Mouse (Mus musculus) urinary bladder, adult 18-20 months (tissue): ENCODE measurements around the gene Myt1l.

ENCODE experiments used
- DNase-seq, 2 experiments: peaks; one replicate each; pipeline ENCODE4 v3.0.0; 2022; ENCODE audit warnings: low spot score in 2 of 2, mixed read lengths in 2 of 2

Myt1l gene

DNA sequence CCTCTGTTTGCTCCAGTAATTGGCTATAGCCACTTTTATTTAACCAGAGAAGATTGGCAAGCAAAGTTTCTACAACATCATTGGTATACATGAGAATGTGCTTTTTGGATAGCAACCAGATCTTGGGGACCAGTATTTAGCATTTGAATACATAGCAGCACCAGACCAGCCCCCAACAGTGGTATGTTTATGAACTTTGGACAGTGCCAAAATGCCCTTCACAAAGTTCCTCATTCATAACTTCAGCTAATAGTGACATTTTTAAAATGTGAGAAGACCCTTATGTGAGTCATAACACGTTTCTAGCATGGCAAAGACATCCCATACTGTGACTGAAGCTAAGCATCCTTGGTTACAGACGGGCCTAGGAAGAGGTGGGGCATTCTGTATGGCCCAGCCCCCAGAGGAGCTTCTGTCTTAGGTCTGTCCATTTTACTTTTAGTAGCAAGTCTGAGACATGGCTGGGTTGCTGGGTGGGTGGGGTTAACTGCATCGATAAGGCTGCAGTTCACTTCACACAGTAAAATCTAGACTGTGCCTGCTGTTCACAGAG lies 369.4 kb downstream of the Myt1l start:
- DNase-seq, result no peak

DNA sequence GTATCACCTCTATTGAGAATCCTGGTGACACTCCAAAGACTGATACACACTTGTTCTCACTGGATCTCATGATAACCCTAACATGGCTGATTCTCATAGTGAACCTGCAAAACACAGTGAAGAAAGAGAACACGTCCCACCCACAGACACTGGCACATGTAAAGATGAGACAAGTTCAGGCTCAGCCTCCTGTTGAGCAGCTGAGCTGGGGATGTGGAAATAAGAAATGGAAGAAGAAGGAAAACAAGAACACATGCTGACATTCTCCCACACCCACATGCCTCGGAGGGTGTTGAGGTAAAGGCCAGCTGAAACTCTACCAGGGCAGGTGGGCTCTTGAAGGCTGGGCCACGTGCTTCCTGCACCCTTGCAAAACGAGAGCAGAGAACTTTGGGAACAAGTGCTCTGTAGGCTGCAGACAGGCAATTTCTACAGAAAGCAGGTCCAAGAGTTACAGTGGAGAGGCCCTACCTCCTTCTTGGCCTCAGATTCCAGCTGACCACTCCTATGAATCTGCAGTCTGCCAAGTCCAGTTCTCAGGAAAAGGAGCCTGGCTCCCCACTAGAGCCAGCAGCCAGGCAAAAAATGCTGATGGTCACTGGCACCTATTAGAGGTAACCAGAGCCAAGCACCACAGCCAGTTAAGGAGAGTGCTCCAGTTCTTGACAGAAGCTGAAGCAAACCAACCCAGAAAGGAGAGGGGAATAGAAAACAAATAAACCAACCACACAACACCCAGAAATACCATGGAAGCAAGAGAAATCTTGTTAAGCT lies 376.1 kb downstream of the Myt1l start:
- DNase-seq, result no peak

DNA sequence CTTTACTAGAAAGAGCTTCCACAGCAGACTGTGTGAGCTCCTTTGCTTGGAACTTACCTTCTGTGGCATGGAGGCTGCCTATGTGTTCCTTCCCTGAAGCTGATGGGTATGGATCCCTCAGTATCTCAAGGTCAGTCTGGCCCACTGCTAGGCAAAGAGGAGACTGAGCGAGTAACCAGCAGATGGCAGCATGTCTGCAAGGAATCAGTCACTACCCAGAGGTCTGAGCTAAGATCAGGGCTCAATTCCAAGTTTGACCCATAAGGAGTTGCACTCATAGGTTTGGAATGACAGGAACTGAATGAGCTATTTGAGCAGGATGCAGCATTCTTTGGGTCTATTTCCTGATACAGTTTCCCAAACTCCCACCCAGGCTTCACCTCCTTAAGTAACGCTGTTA lies 378.9 kb downstream of the Myt1l start:
- peak in 1 of 2 experiments; percentile 35 for DNase-seq

DNA sequence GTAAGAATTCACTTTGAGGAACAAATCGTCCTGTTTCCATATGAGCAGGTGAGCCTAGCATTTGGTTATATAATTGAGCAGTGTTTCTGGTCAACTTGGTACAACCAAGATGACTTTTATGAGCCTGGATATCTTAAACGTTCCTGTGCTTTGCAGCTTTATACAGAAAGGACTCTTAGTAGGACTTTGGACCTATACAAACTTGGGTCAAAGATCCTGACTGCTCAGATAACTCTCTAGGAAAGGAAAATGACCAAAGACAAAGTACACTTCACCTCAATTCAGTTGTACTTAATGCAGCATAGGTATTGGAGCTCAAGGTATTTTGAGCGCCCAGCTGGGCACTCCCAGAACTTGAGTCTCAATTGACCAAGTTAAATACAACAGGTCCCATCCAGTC lies 388.0 kb downstream of the Myt1l start:
- no peak for DNase-seq

DNA sequence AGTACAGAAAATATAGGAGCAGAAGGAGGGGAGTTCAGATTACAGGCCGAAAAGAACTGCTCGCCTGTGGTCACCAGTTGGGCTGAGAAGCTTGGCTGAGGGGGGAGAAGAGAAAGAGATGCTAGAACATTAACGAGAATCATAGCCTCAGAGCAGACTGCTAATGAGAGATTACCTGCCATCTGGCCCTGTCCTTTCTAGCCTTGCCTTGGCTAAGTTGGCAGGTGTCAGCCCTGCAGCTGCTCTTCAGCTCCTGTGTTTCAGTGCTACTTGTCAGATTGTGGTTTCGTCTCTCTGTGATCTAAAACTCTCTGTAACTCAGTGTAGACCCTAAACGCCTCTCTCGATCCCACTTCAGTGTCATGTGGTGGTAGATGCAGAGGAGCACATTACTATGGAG lies 388.6 kb downstream of the Myt1l start:
- no peak for DNase-seq

DNA sequence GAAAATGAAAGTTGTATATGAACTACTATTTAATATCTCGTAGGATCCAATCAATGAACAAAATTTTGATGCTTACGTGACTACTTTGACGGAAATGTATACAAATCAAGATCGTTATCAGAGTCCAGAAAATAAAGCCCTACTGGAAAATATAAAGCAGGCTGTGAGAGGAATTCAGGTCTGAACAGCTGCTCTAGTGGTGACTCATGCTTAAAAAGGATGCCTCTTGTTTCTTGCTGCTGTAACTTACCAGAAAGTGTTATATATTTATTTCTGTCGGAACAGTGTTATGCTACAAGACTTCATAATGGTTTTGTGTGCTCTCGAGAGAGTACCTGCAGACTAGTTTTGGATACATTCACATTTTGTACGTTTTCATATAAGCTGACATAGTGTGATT lies 392.1 kb downstream of the Myt1l start:
- DNase-seq, result no peak

DNA sequence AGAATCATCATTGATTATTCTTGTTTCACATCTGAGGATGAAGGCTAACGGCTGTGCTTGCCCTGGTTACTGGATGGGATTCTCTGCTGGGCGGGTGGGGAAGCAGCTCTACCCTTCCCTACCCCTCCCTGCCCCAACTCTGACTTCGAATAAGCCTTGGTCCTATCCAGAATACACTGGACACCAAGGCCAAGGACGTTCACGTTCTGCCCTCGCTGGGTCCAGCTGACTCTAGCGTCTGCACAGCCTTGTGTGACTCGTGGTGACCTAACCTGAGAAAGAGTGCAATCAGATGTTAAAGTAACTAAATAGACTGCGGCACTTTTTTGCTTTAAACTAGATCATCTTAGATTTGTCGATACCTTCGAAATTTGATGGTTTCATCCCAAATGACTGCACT lies 393.3 kb downstream of the Myt1l start:
- DNase-seq, result no peak

DNA sequence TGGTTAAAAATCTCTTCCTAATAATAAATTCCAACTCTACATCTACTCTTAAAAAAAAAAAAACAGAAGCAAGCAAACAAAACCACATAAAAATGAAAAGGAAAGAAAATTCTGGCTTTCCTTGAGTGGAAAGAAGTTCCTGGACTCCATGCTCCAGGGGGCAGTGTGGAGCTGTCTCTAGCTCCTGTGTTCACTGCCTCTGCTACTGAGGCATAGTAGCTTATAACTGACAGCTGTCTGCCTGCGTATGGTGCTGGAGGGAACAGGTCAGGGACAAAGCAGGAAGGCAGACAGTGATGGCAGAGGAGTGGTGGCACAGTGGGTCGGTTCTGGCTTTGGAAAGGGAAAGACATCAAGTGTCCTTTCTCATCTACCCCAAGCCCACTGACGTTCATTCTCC lies 398.7 kb downstream of the Myt1l start:
- peak in 1 of 2 experiments; percentile 16 for DNase-seq

DNA sequence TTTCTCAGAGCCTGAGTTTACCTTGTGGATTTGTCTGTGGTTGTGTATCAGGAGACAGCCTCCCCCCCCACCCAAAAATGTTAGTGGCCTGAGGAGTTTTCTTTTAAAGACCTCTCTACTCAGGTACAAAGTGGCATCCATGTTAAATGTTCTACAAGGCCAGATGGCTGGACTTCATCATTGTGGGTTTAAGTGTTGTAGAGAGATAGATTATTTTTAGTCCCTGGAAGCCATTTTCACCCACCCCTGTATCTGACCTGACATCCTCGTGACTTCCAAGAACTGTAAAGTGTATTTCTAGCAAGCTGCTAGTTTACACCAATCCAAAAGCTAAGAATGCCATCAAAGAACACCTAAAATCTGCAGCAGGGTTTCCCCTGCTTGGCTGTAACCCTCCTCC lies 402.4 kb downstream of the Myt1l start:
- DNase-seq, result no peak

DNA sequence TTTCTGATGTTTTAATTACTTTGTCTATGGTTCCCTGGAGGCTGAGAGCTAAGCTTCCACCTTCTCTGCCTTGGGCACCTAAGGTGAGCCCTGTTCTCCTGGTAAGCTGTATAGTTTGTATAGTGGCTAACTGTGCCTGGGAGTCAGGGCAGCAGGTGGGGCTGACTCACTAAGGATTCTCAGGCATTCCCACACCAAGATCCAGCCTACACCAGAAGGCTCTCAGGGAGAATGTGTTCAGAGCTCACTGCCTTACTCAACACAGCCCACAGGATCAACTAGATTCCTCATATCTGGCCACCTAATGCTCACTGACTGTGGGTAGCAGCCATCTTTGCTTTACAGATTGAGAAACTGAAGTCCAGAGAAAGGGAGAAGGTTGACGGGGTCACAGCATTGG lies 404.8 kb downstream of the Myt1l start:
- no peak for DNase-seq

DNA sequence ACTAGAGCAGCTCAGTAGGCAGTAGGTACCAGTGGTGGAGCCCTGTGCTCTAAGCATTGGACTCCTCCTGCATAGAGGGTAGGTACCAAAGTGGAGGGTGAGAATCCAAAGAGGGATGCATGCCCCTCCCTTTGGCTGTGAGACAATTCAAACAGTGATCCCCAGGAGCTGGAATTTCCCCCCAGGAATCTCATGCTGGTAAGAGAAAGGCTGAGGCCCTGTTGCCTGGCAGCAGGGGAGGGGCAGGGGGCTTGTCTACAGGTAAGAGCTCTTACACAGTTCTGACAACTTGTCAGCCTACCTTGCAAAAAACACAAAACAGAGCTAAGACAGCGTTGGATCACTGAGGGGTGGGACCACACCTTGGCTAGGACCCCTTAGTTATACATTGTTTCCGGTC lies 405.3 kb downstream of the Myt1l start:
- DNase-seq, result no peak

DNA sequence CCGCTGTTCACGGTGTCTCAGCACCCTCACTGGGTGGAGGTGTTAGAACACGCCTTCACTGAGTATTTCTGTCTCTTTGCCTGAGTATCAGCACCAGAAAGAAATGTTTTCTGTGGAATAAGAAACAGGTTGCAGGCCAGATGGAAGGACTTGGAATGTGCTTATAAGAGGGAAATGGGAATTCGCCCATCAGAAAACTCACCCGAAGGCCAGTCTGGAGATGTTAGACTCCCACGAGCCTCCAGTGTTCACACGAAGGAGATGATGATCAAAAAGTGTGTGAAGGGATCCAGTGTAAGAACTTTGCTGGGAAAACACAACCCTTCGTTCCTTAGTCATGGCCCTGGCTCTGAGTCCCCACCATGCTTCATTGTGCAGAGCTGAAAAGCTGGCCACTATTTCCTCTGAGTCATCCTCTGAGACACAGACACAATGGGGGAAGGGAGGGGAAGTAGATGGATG lies 406.0 kb downstream of the Myt1l start:
- no peak for DNase-seq

DNA sequence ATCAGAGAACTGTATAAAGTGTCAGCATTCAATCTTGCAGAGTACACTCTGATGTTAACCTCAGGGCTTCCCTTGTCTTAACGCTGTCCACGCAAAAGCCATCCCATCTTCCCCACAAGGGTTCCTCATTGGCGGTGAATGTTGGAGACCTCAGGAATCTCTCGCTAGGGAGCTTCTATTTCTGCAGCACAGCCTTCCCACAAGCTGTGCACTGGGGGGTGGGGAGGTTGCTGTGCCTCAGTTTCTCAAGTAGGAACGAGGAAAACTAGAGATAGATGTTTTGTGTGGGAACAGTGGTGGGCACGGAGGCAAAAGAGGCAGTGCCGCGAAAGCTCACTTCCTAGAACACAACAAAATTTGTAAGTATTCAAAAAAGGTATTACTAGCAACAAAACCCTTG lies 409.1 kb downstream of the Myt1l start, which contains the start of gene Pxdn:
Pxdn (plus strand) TSS at position 301 of the 400 bp plus-strand sequence.
- DNase-seq, result no peak

DNA sequence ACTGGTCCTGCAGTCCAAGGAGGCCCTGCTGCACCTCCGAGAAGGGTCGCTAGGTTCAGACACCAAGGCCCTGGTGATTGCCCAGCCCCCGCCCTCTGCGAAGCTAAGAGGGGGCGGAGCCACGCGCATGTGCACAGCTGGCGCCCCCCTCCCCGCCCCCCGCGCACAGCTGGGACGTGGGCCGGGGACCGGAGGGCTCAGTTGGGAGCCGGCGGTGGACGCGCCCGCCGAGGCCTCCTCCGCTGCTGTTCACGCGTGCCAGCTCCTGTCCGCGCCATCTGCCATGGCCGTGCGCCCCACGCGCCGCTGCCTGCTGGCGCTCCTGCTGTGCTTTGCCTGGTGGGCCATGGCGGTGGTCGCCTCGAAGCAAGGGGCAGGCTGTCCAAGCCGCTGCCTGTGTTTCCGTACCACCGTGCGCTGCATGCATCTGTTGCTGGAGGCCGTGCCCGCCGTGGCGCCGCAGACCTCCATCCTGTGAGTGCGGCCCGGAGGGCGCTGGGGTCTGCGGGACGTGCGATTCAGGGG lies 409.7 kb downstream of the Myt1l start:
- peak; percentile 6 to 13 for DNase-seq

DNA sequence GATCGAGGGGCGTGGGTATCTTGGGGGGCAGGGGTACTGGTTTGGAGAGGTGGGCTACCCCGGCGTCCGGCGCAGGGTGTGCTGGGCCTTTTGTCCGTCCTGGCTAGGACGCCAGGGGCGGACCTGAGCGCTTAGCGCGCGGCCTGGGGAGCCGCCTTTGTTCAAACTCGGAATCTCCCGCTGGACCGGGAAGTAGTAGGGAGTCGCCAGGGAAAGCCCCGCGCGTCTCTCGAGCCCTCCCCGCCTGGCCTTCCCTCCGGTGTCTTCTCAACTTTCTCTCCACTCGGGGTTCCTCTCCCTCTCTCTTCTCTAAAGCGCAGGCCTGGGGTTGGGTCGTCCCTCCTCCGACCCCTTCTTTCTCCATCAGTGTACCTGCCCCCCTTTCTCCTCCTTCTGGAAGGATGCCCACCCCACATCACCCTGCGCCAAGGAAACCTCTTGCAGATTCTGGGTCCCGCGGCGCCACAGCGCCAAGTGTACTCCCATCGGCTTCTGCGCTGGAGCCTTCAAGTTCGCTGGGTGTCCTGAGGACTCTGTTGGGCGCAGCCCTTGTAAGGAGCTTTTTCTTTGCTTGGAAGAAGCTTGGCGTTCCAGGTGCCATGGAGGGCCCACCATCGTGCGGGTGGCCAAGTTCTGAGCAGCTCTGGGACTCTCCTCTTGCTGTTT lies 410.3 kb downstream of the Myt1l start:
- DNase-seq, result peak; percentile 17 to 49

DNA sequence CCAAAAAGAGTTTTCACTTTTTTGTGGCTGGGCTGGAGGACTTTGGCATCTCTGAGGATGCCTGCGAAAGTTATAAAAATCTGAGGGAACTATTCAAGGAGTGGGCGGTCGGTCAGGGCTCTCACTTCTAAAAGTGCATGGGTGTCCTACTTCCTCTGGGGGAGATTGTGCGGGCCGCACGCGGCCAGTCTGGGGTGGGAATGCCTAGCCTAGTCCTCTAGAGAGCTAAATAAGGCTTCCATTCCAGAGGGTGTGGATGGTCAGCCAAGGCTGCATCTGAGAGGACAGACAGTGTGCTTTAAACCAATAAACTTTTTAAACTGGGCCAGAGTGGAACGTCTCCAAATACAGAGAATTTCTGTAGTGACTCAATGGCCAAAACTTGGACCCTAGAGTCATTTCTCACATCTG lies 411.1 kb downstream of the Myt1l start:
- peak; percentile 4 to 36 for DNase-seq

DNA sequence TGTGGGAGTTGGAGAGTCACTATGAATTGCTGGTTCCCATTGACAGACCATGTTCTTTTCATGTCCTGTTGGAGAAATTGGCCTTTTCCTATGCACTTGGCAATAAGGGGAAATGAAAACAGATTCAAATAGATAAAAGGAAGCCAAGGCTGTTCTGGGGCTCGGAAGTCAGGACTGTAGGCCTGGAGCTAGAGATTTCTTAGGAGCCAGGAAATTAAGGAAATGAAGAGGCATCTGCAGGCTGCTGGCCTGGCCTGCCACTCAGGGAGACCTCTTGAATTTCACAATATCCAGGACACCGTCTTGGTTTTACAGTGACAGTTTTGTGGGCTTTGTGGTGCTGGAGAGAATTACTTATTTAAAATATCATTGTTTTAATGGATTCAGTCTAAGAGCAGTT lies 414.3 kb downstream of the Myt1l start:
- DNase-seq, result no peak

DNA sequence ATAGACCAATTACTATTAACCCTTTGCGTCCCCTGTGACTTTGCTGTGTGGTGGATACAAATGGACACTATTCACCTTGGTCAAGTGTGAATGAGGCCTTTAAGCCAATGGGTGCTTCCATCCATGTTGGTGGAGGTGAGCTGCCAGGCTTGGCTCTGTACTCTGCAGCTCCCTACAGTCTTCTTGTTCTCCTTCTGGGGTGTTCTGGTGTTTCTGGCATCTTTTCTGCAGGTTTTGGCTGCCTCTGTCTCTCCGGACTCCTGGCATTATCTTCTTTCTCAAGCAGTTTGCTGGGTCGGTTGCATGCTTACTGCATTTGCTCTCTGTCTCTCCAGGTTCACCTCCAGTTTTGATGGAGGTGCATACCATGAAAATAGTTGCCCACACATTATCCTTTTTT lies 416.5 kb downstream of the Myt1l start:
- no peak for DNase-seq

DNA sequence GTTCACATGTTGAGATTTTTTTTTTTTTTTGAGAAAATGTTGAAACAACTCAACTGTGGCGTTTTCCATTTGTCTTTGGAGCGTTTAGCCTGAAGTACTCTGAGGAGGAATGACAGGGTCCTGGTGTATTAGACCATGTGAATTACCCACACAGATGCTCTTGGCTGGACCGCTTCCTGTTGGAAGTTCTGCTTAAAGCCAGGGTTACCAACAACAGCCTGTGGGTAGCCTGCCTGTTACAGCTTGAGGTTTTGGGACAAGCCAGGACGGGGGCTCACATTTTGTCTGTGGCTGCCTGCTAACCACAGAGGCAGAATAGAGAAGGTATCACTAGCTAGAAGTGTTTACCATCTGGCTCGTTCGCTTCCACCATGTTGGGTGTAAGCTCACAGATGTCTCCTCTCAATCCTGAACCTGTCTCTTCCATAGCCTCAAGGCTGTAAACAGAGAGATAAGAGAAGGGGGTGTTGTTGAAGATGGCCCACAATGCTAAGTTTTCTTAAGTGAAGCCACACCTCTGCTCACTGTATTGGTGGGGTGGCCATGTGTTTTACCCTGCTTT lies 417.1 kb downstream of the Myt1l start:
- no peak for DNase-seq

DNA sequence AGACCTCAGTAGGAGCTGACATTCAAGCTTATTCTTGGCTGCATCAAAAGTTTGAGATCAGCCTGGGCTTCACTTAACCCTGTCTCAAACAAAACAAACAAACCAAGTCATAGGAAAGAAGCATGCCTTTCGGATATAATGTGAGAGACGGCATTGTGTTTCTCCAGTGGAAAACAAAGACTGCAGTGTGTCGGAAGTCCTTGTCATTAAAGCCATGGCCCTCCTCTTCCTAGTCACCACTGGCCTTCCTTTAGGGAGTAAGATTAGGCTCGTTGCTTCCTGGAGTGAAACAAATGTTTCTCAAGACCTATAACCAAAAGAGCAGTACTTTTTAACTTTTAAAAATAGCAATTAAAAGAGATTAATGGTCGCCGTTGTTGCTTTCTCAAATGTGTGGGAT lies 422.9 kb downstream of the Myt1l start:
- no peak for DNase-seq

DNA sequence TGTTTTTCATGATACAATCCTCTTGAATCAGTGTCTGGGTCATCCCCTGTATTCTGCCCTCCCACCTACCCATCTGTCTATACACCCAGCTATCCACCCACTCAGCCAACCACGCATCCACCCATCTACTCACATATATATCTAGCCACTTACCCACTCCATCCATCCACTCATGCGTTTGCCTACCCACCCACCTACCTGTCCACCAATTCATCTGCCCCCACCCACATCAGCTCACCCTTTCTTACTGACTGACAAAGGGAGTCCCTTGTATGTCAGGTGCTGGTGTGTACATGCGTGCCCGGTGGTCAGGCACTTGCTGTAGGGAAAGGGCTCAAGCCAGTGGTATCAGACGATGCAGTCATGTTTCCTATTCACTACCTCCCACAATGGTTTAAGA lies 423.3 kb downstream of the Myt1l start:
- DNase-seq, result no peak

DNA sequence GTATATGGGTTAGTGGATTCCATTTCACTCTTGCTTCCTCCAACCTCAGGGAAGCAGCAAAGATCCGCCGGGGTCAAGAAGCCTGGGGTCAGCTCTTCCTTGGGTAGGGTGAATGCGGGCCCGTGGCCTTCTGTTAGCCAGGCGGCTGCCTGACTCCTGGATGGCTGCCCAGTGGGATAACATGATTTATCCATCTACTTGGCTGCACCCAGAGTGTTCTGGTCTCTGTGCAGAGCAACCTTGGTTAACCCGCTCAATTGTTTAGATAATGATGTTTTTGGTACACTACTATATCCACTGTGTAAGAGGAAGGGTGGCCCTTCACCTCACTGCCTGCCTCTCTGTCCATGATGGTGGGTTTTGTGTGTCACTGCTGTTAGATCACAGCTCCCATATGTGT lies 423.9 kb downstream of the Myt1l start:
- DNase-seq, result no peak
